Mouse (Mus musculus) MEL (cell line): ENCODE data around the gene Atp5b.

Experiments
- MXI1 ChIP-seq: IDR thresholded peaks from 2 replicates; pipeline ENCODE4 v1.6.1; 2011; ENCODE audit warnings: mild to moderate bottlenecking, low read depth, low read length, improper control_type of control experiment
- MYC ChIP-seq: IDR thresholded peaks from 2 replicates; pipeline ENCODE4 v1.6.1; 2011; ENCODE audit warnings: low read depth, mild to moderate bottlenecking, low read length, improper control_type of control experiment, moderate library complexity
- RCOR1 ChIP-seq: IDR thresholded peaks from 2 replicates; pipeline ENCODE4 v1.6.1; 2012; ENCODE audit warnings: low read depth, mild to moderate bottlenecking, inconsistent platforms, low read length, improper control_type of control experiment
- USF1 ChIP-seq: IDR thresholded peaks from 2 replicates; pipeline ENCODE4 v1.6.1; 2014; ENCODE audit warnings: low read depth, mild to moderate bottlenecking, inconsistent platforms, low read length, improper control_type of control experiment, moderate library complexity

GRCm38 (mm10) chr10:128089842-128090241, 6.8 kb downstream of the Atp5b start:
- TF ChIP-seq USF1 (no peak), MYC (no peak), RCOR1 (no peak), MXI1 (0 out of 2 replicates have a peak, but pooled peaks have one; percentile 21)
